Mouse (Mus musculus) cerebellum, adult (tissue): ENCODE data around the gene Cd2bp2.
A peak's percentile ranks its signal among the peaks of the same experiment; 100 is the strongest.

Experiments
- ATAC-seq: cut with Nextera tagmentation; 2 replicates; pipeline ENCODE4 v1.9.2; 2017; ENCODE audit warnings: mild to moderate bottlenecking, moderate library complexity, mixed read lengths; ENCODE audit not compliant: insufficient number of reproducible peaks, low FRiP score, low TSS enrichment

Cd2bp2 gene

GRCm38 (mm10) chr7:127218670-127219069, 22.8 kb upstream of the Cd2bp2 start:
- ATAC-seq = no peak

GRCm38 (mm10) chr7:127217901-127218642, 22.2 kb upstream of the Cd2bp2 start:
- ATAC-seq = no peak

- ATAC-seq = no peak
Observed at GRCm38 (mm10) chr7:127217475-127217874, 21.6 kb upstream of the Cd2bp2 start.

GRCm38 (mm10) chr7:127216307-127216706, 20.5 kb upstream of the Cd2bp2 start:
- no peak for ATAC-seq

GRCm38 (mm10) chr7:127214981-127215871, 19.4 kb upstream of the Cd2bp2 start:
- peak; percentile 15; the same call in 1 of the 2 replicates for ATAC-seq

GRCm38 (mm10) chr7:127214521-127214920, 18.7 kb upstream of the Cd2bp2 start:
- no peak for ATAC-seq

GRCm38 (mm10) chr7:127213930-127214329, 18.1 kb upstream of the Cd2bp2 start:
- no peak for ATAC-seq

- ATAC-seq = no peak
Observed at GRCm38 (mm10) chr7:127213485-127213884, 17.6 kb upstream of the Cd2bp2 start.

GRCm38 (mm10) chr7:127212432-127213250, 16.8 kb upstream of the Cd2bp2 start:
- ATAC-seq = no peak

- no peak for ATAC-seq
Observed at GRCm38 (mm10) chr7:127211014-127211745, 15.3 kb upstream of the Cd2bp2 start.

- ATAC-seq = no peak
Observed at GRCm38 (mm10) chr7:127210266-127210665, 14.4 kb upstream of the Cd2bp2 start.

- no peak for ATAC-seq
Observed at GRCm38 (mm10) chr7:127209851-127210250, 14.0 kb upstream of the Cd2bp2 start.

GRCm38 (mm10) chr7:127208553-127209438, 12.9 kb upstream of the Cd2bp2 start, which contains the start of gene Mylpf:
Gene Mylpf, plus strand, starts transcription at chr7:127208890.
- peak; percentile 95 for ATAC-seq

GRCm38 (mm10) chr7:127208295-127208552, 12.4 kb upstream of the Cd2bp2 start, which contains the start of gene Tbc1d10b:
Gene Tbc1d10b, minus strand, starts transcription at chr7:127208468.
- ATAC-seq = no peak

GRCm38 (mm10) chr7:127207374-127208294, 11.8 kb upstream of the Cd2bp2 start:
- ATAC-seq = no peak

- no peak for ATAC-seq
Observed at GRCm38 (mm10) chr7:127206606-127207005, 10.8 kb upstream of the Cd2bp2 start.

- ATAC-seq = no peak
Observed at GRCm38 (mm10) chr7:127196484-127196883, 634 bp upstream of the Cd2bp2 start.

GRCm38 (mm10) chr7:127194633-127195029, 1.2 kb downstream of the Cd2bp2 start:
- ATAC-seq = no peak
